Mouse (Mus musculus) testis, adult 2 months (tissue): ENCODE data around the gene Nlk.

Experiments
- CTCF ChIP-seq: fragments of 200-500 bp; IDR thresholded peaks from 2 replicates; pipeline ENCODE4 v1.5.1; 2012; ENCODE audit warnings: low read depth, mild to moderate bottlenecking, inconsistent platforms, low read length, moderate library complexity; ENCODE audit not compliant: control insufficient read depth, insufficient read depth, insufficient replicate concordance
- POLR2A ChIP-seq: fragments of 200-500 bp; IDR thresholded peaks from 2 replicates; pipeline ENCODE4 v1.6.1; 2012; ENCODE audit warnings: low read depth, mild to moderate bottlenecking, inconsistent platforms, low read length, moderate library complexity; ENCODE audit not compliant: control insufficient read depth

DNA sequence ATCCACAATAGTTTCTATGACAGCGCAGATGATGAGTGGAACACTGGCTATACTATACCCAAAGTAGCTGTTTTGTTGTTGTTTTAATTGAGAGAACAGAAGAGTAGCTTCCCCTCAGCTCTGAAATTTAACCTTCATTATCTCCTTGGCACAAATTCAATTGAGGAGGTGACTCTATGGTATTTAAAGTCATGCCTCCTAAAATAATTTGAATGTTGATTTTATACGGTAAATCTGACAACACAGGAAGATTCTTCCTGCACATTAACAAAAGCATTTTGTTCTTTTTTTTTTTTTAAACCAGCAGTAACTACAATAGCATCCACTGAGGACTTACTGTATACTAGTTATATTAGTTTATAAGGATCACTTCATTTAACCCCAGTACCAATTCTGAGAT is 6.0 kb downstream of the Nlk start:
- TF ChIP-seq CTCF (no peak), POLR2A (no peak)
